Mouse (Mus musculus) hindbrain, embryonic 15.5 days (tissue): ENCODE data around the gene Gimap7. TPM values are rescaled to one million over a fixed set of nuclear protein-coding genes. Genes with fewer than 3 reads are reported as not detected.

Source experiments
- ATAC-seq: fragments of 200-750 bp; cut with Nextera tagmentation; 2 replicates; pipeline ENCODE4 v1.8.0; 2017; ENCODE audit warnings: low read depth, moderate number of reproducible peaks, moderate TSS enrichment; ENCODE audit not compliant: low FRiP score
- H3K27ac ChIP-seq: fragments of 300-500 bp; sonication (generic); replicated peaks from 2 replicates; pipeline ENCODE4 v1.5.1; 2015; ENCODE audit warnings: mild to moderate bottlenecking, inconsistent platforms
- H3K27me3 ChIP-seq: fragments of 300-500 bp; sonication (generic); 2 replicates; pipeline ENCODE4 v1.6.1; 2015; ENCODE audit warnings: control low read depth, inconsistent platforms
- H3K36me3 ChIP-seq: fragments of 300-500 bp; sonication (generic); 2 replicates; pipeline ENCODE4 v1.6.1; 2015; ENCODE audit warnings: control low read depth, inconsistent platforms
- H3K4me1 ChIP-seq: fragments of 300-500 bp; sonication (generic); replicated peaks from 2 replicates; pipeline ENCODE4 v1.6.1; 2015; ENCODE audit warnings: control low read depth, inconsistent platforms
- H3K4me2 ChIP-seq: fragments of 300-500 bp; sonication (generic); 2 replicates; pipeline ENCODE4 v1.6.1; 2015; ENCODE audit warnings: moderate library complexity, mild to moderate bottlenecking, inconsistent platforms
- H3K4me3 ChIP-seq: fragments of 300-500 bp; sonication (generic); 2 replicates; pipeline ENCODE4 v1.5.1; 2015; ENCODE audit warnings: mild to moderate bottlenecking, inconsistent platforms
- H3K9ac ChIP-seq: fragments of 300-500 bp; sonication (generic); 2 replicates; pipeline ENCODE4 v1.6.1; 2015; ENCODE audit warnings: inconsistent platforms
- H3K9me3 ChIP-seq: fragments of 300-500 bp; sonication (generic); 2 replicates; pipeline ENCODE4 v1.6.1; 2016; ENCODE audit warnings: control low read depth, inconsistent platforms
- WGBS: fragments of 180-500 bp; shearing (Covaris S2); methylation state at CpG from one replicate; pipeline ENCODE4 v1.1.7; 2015; 5-methylcytosine and 5-hydroxymethylcytosine counted together
- polyA plus RNA-seq: library from polyadenylated mRNA; unstranded; fragments of >200 nt; fragmentation: Nextera tagmentation; extraction: Ambion mirVana; gene quantifications from 2 replicates; pipeline ENCODE4 v1.2.1, GENCODE M21; 2015

Gimap7 gene
- polyA plus RNA-seq, 1 experiment from 2014 or later = not detected

GRCm38 (mm10) chr6:48733660-48734059, 15.2 kb downstream of the Gimap7 start:
- no peak overlapping the region for H3K9ac ChIP-seq
- H3K27ac ChIP-seq = no peak overlapping the region
- no peak overlapping the region for H3K4me2 ChIP-seq
- H3K27me3 ChIP-seq = no peaks in the 10 kb centered on the region
- H3K9me3 ChIP-seq = no peaks in the 10 kb centered on the region
- H3K4me3 ChIP-seq = no peak overlapping the region
- no peaks in the 10 kb centered on the region for H3K36me3 ChIP-seq
- no peaks in the 10 kb centered on the region for H3K4me1 ChIP-seq
- 90% methylated on average over 1 of the region's 1 CpGs for WGBS
- no peak for ATAC-seq

- WGBS = 82% methylated on average over 2 of the region's 2 CpGs
- Histone ChIP-seq H3K4me1 (peaks cover 4% of the 10 kb centered on the region; the same call in 1 of the 2 replicates), H3K4me2 (no peak overlapping the region), H3K36me3 (no peaks in the 10 kb centered on the region), H3K9me3 (no peaks in the 10 kb centered on the region), H3K9ac (no peak overlapping the region), H3K27me3 (peaks cover 10% of the 10 kb centered on the region; the same call in 1 of the 2 replicates), H3K4me3 (no peak overlapping the region), H3K27ac (no peak overlapping the region)
- ATAC-seq = no peak
These were observed 18.6 kb downstream of the Gimap7 start for GRCm38 (mm10) chr6:48737053-48737452.

GRCm38 (mm10) chr6:48737688-48738087, 19.3 kb downstream of the Gimap7 start:
- Histone ChIP-seq H3K4me1 (peaks cover 11% of the 10 kb centered on the region; the same call in 1 of the 2 replicates), H3K36me3 (no peaks in the 10 kb centered on the region), H3K4me3 (no peak overlapping the region), H3K4me2 (no peak overlapping the region), H3K9me3 (no peaks in the 10 kb centered on the region), H3K9ac (no peak overlapping the region), H3K27ac (no peak overlapping the region), H3K27me3 (peaks cover 13% of the 10 kb centered on the region; the same call in 1 of the 2 replicates)
- ATAC-seq = no peak
- 94% methylated on average over 5 of the region's 5 CpGs for whole genome bisulfite sequencing

- Histone ChIP-seq H3K36me3 (no peaks in the 10 kb centered on the region), H3K4me1 (peaks cover 18% of the 10 kb centered on the region; the same call in 1 of the 2 replicates), H3K4me2 (no peak within 1 kb of the TSS), H3K27ac (no peak within 1 kb of the TSS), H3K9ac (no peak within 1 kb of the TSS), H3K9me3 (no peaks in the 10 kb centered on the region), H3K27me3 (peaks cover 20% of the 10 kb centered on the region), H3K4me3 (no peak within 1 kb of the TSS)
- whole genome bisulfite sequencing = 82% methylated on average over 15 of the region's 15 CpGs
- no peak for ATAC-seq
These were observed 20.7 kb downstream of the Gimap7 start, which contains the start of gene Gimap1 for GRCm38 (mm10) chr6:48738961-48739779. TSS of gene Gimap1 (plus strand) at chr6:48739054.

- no peak for ATAC-seq
- Histone ChIP-seq H3K4me1 (peaks cover 18% of the 10 kb centered on the region; the same call in 1 of the 2 replicates), H3K4me3 (no peak overlapping the region), H3K9me3 (no peaks in the 10 kb centered on the region), H3K27ac (no peak overlapping the region), H3K9ac (no peak overlapping the region), H3K27me3 (peaks cover 25% of the 10 kb centered on the region), H3K4me2 (no peak overlapping the region), H3K36me3 (no peaks in the 10 kb centered on the region)
- WGBS = 93% methylated on average over 3 of the region's 3 CpGs
These were observed 21.3 kb downstream of the Gimap7 start for GRCm38 (mm10) chr6:48739780-48740055.

- ATAC-seq = no peak
- H3K27ac ChIP-seq = no peak overlapping the region
- peaks cover 18% of the 10 kb centered on the region; the same call in 1 of the 2 replicates for H3K4me1 ChIP-seq
- H3K9me3 ChIP-seq = no peaks in the 10 kb centered on the region
- no peaks in the 10 kb centered on the region for H3K36me3 ChIP-seq
- no peak overlapping the region for H3K4me2 ChIP-seq
- H3K9ac ChIP-seq = no peak overlapping the region
- 86% methylated on average over 3 of the region's 3 CpGs for WGBS
- no peak overlapping the region for H3K4me3 ChIP-seq
- peaks cover 25% of the 10 kb centered on the region for H3K27me3 ChIP-seq
These were observed 22.2 kb downstream of the Gimap7 start for GRCm38 (mm10) chr6:48740501-48741169.

GRCm38 (mm10) chr6:48741273-48741672, 22.9 kb downstream of the Gimap7 start:
- 34% methylated on average over 3 of the region's 3 CpGs for WGBS
- Histone ChIP-seq H3K9me3 (no peaks in the 10 kb centered on the region), H3K4me2 (no peak overlapping the region), H3K27me3 (peaks cover 25% of the 10 kb centered on the region), H3K4me3 (no peak overlapping the region), H3K9ac (no peak overlapping the region), H3K4me1 (peaks cover 18% of the 10 kb centered on the region; the same call in 1 of the 2 replicates), H3K36me3 (no peaks in the 10 kb centered on the region), H3K27ac (no peak overlapping the region)
- no peak for ATAC-seq

GRCm38 (mm10) chr6:48741711-48742206, 23.3 kb downstream of the Gimap7 start:
- Histone ChIP-seq H3K36me3 (no peaks in the 10 kb centered on the region), H3K4me2 (peak overlapping the region; percentile 97), H3K4me3 (peak overlapping the region; percentile 60), H3K9ac (no peak overlapping the region), H3K9me3 (no peaks in the 10 kb centered on the region), H3K4me1 (peaks cover 18% of the 10 kb centered on the region; the same call in 1 of the 2 replicates), H3K27ac (no peak overlapping the region), H3K27me3 (peaks cover 25% of the 10 kb centered on the region)
- ATAC-seq = peak; percentile 72; the same call in 1 of the 2 replicates
- 23% methylated on average over 9 of the region's 9 CpGs for WGBS

- Histone ChIP-seq H3K27me3 (peaks cover 25% of the 10 kb centered on the region), H3K9me3 (no peaks in the 10 kb centered on the region), H3K9ac (peak overlapping the region; percentile 56), H3K27ac (peak overlapping the region; percentile 70), H3K4me1 (peaks cover 18% of the 10 kb centered on the region; the same call in 1 of the 2 replicates), H3K4me3 (peak overlapping the region; percentile 60), H3K4me2 (peak overlapping the region; percentile 97), H3K36me3 (no peaks in the 10 kb centered on the region)
- ATAC-seq = peak; percentile 80
- WGBS = 2% methylated on average over 52 of the region's 52 CpGs
These were observed 24.3 kb downstream of the Gimap7 start for GRCm38 (mm10) chr6:48742422-48743351.

- H3K27me3 ChIP-seq = peaks cover 25% of the 10 kb centered on the region
- H3K27ac ChIP-seq = no peak overlapping the region
- H3K9me3 ChIP-seq = no peaks in the 10 kb centered on the region
- peaks cover 18% of the 10 kb centered on the region; the same call in 1 of the 2 replicates for H3K4me1 ChIP-seq
- no peak overlapping the region for H3K4me2 ChIP-seq
- no peak for ATAC-seq
- WGBS = 61% methylated on average over 2 of the region's 2 CpGs
- H3K9ac ChIP-seq = no peak overlapping the region
- no peaks in the 10 kb centered on the region for H3K36me3 ChIP-seq
- no peak overlapping the region for H3K4me3 ChIP-seq
These were observed 27.1 kb downstream of the Gimap7 start for GRCm38 (mm10) chr6:48745490-48745889.
